Mouse (Mus musculus): ENCODE results near the gene Myh6. TPM values are rescaled to one million over a fixed set of nuclear protein-coding genes. Genes with fewer than 3 reads are reported as not detected.

The Myh6 gene
- polyA plus RNA-seq, 1 experiment: 0.17 TPM

DNA sequence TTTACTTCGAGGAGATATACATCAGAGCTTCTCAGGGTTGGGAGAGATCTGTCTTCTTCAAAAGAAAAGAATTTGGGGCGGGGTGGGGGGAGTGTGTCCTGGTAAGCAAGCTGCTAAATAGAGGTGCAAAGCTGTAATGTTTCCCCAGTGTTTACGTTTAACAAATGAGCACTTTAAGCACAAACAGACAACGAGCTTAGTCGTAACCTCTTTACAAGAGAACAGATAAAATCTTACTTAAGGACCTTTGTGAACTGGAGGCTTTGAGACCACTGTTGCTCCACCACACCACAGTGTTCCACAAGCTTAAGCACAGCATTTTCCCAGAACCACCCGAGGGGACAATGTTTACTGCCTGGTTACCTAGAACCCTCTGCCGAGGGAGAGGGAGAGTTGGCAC is 39.4 kb downstream of the Myh6 start:
- H3K4me1 ChIP-seq (ENCODE audit: control insufficient read depth, insufficient read depth, low read length): no peaks in the 10 kb centered on the region
- 0 out of 2 replicates have a peak overlapping the region, but pooled peaks have one; percentile 54 for H3K27ac ChIP-seq (ENCODE audit: insufficient read depth, low read length)
- TF ChIP-seq CTCF (IDR thresholded peaks at IDR 0.05; ENCODE audit: extremely low read depth, insufficient read depth, low read length): no peak
- TF ChIP-seq POLR2A (IDR thresholded peaks at IDR 0.05; ENCODE audit: extremely low read depth, insufficient read depth, low read length): no peak
- no peak overlapping the region; the same call in 1 of the 2 replicates for H3K4me3 ChIP-seq (ENCODE audit: insufficient read depth, low read length)

GRCm38 (mm10) chr14:54926401-54927158 is 40.1 kb downstream of the Myh6 start:
- Histone ChIP-seq H3K4me1 (ENCODE audit: control insufficient read depth, insufficient read depth, low read length) (no peaks in the 10 kb centered on the region), H3K27ac (ENCODE audit: insufficient read depth, low read length) (0 out of 2 replicates have a peak overlapping the region, but pooled peaks have one; percentile 54), H3K4me3 (ENCODE audit: insufficient read depth, low read length) (peak overlapping the region; percentile 56)
- no peak for TF ChIP-seq CTCF (IDR thresholded peaks at IDR 0.05; ENCODE audit: extremely low read depth, insufficient read depth, low read length)
- TF ChIP-seq POLR2A (IDR thresholded peaks at IDR 0.05; ENCODE audit: extremely low read depth, insufficient read depth, low read length): 0 out of 2 replicates have a peak, but pooled peaks have one; percentile 27

DNA sequence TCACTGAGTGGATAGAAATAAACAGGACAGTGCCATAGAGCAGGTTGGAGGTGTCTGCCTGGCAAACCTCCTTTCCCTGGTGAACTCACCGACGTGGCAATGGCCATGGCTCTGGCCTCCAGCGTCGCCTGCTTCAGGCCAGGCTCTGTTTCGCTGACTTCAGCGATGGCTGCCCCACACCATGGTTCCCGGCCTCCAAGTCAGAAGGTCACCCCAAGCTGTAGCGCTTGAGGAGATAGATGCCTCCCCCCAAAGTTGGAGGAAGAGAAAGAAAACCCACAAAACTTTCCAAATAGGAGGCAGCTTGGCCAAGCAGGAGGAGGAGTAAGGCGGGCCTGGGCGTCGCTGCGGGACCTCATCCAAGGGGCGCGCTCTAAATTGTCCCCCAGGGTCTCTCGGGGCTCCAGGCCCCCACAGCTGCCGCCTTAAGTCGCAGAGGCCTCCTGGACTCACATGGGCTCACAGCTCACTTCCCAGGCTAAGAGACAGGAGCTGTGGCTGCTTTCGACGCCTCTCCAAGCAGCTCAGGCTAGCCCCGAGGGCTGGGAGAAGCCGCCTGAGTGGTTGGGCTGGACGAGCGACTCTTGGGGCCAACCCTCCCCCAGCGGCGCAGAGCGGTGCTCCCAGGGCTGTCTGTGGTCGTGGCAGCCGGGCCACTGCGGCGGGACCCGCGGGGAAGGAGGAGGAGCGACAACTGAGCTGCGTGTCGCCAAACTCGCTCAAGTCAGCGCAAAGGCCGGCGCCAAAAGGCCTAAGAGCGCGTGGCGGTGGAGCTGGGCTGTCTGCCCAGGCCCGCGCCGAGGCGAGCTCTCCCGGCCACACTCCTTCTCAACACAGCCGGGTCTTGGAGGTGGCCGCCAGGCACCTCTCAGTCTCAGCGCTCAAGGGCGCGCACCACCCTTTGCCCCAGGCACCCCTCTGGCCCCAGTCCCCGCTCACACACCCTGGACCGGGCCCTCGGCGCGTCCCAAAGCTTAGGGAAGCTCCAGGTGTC is 41.1 kb downstream of the Myh6 start, which contains the start of gene Efs:
TSS of gene Efs (minus strand) at position 778 of the 994 bp plus-strand sequence.
- H3K4me3 ChIP-seq (ENCODE audit: insufficient read depth, low read length): peak within 1 kb of the TSS; percentile 56
- H3K4me1 ChIP-seq (ENCODE audit: control insufficient read depth, insufficient read depth, low read length): no peaks in the 10 kb centered on the region
- H3K27ac ChIP-seq (ENCODE audit: insufficient read depth, low read length): peak within 1 kb of the TSS; percentile 75; the same call in 1 of the 2 replicates
- TF ChIP-seq CTCF (IDR thresholded peaks at IDR 0.05; ENCODE audit: extremely low read depth, insufficient read depth, low read length) (no peak), POLR2A (IDR thresholded peaks at IDR 0.05; ENCODE audit: extremely low read depth, insufficient read depth, low read length) (no peak)

DNA sequence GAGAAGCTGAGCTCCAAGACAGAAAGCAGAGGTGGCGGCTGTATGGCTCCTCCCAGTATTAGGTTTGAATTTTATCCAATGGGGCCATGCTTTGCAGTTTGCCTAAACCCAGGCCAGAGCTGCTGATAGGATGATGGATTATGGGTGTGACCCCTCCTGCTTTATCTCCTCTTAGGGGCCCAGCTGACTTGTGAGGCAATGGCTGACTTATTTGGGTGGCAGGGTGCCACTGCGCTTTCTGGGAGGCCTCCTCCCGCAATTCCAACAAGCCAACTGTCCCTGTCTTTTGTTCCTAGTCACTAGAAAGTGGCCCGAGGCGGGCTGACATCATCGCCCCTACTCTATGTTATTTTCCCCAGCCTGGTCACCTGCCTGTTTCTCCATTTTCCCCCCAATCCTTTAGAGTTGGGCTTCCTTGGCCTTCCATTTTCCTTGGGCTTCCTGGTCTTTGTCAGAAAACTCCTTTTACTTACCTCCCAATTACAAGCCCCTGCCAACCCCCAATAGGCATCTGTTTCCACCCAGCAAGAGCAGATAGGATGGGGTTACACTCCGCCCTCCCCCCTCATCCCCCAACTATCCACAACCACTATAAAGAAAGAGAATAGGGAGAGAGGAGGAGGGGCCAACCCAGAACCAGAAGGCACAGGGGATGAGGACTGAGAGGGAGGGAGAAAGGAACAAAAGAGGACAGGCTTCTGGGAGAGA is 41.9 kb downstream of the Myh6 start:
- no peak for TF ChIP-seq POLR2A (IDR thresholded peaks at IDR 0.05; ENCODE audit: extremely low read depth, insufficient read depth, low read length)
- TF ChIP-seq CTCF (IDR thresholded peaks at IDR 0.05; ENCODE audit: extremely low read depth, insufficient read depth, low read length): no peak
- Histone ChIP-seq H3K4me1 (ENCODE audit: control insufficient read depth, insufficient read depth, low read length) (no peaks in the 10 kb centered on the region), H3K4me3 (ENCODE audit: insufficient read depth, low read length) (0 out of 2 replicates have a peak overlapping the region, but pooled peaks have one; percentile 2), H3K27ac (ENCODE audit: insufficient read depth, low read length) (no peak overlapping the region)

GRCm38 (mm10) chr14:54920076-54920685 is 46.5 kb downstream of the Myh6 start:
- Histone ChIP-seq H3K4me1 (ENCODE audit: control insufficient read depth, insufficient read depth, low read length) (no peaks in the 10 kb centered on the region), H3K4me3 (ENCODE audit: insufficient read depth, low read length) (no peak overlapping the region), H3K27ac (ENCODE audit: insufficient read depth, low read length) (no peak overlapping the region)
- TF ChIP-seq POLR2A (IDR thresholded peaks at IDR 0.05; ENCODE audit: extremely low read depth, insufficient read depth, low read length) (no peak), CTCF (IDR thresholded peaks at IDR 0.05; ENCODE audit: extremely low read depth, insufficient read depth, low read length) (no peak)

- no peak for TF ChIP-seq CTCF (IDR thresholded peaks at IDR 0.05; ENCODE audit: extremely low read depth, insufficient read depth, low read length)
- TF ChIP-seq POLR2A (IDR thresholded peaks at IDR 0.05; ENCODE audit: extremely low read depth, insufficient read depth, low read length): no peak
- Histone ChIP-seq H3K4me1 (ENCODE audit: control insufficient read depth, insufficient read depth, low read length) (peaks cover 12% of the 10 kb centered on the region), H3K27ac (ENCODE audit: insufficient read depth, low read length) (peak overlapping the region; percentile 88), H3K4me3 (ENCODE audit: insufficient read depth, low read length) (peak overlapping the region; percentile 95)
Measured at GRCm38 (mm10) chr14:54913343-54913742, 53.4 kb downstream of the Myh6 start.

GRCm38 (mm10) chr14:54912886-54913285 is 53.8 kb downstream of the Myh6 start, which contains the start of gene Slc22a17:
Slc22a17 (minus strand) TSS chr14:54913132.
- TF ChIP-seq POLR2A (IDR thresholded peaks at IDR 0.05; ENCODE audit: extremely low read depth, insufficient read depth, low read length) (peak; percentile 99), CTCF (IDR thresholded peaks at IDR 0.05; ENCODE audit: extremely low read depth, insufficient read depth, low read length) (no peak)

GRCm38 (mm10) chr14:54912109-54912850 is 54.4 kb downstream of the Myh6 start:
- H3K4me3 ChIP-seq (ENCODE audit: insufficient read depth, low read length): peak overlapping the region; percentile 95
- no peak for TF ChIP-seq POLR2A (IDR thresholded peaks at IDR 0.05; ENCODE audit: extremely low read depth, insufficient read depth, low read length)
- no peak for TF ChIP-seq CTCF (IDR thresholded peaks at IDR 0.05; ENCODE audit: extremely low read depth, insufficient read depth, low read length)
- peaks cover 12% of the 10 kb centered on the region for H3K4me1 ChIP-seq (ENCODE audit: control insufficient read depth, insufficient read depth, low read length)
- peak overlapping the region; percentile 88 for H3K27ac ChIP-seq (ENCODE audit: insufficient read depth, low read length)

More at GRCm38 (mm10) chr14:54912886-54913285, 53.8 kb downstream of the Myh6 start, which contains the start of gene Slc22a17:
- Histone ChIP-seq H3K27ac (ENCODE audit: insufficient read depth, low read length) (peak within 1 kb of the TSS; percentile 88), H3K4me3 (ENCODE audit: insufficient read depth, low read length) (peak within 1 kb of the TSS; percentile 95), H3K4me1 (ENCODE audit: control insufficient read depth, insufficient read depth, low read length) (peaks cover 12% of the 10 kb centered on the region)

All from cortical plate, adult 2 months (tissue).